Mouse (Mus musculus) CH12.LX (cell line): ENCODE data around the gene Yif1a. TPM values are rescaled to one million over a fixed set of nuclear protein-coding genes. Genes with fewer than 3 reads are reported as not detected.
A peak's percentile ranks its signal among the peaks of the same experiment; 100 is the strongest.

Experiments
- DNase-seq: peaks from one replicate; pipeline ENCODE4 v3.0.0-alpha.2; 2013; ENCODE audit errors: extremely low read depth
- H3K27ac ChIP-seq: 2 replicates; pipeline ENCODE4 v1.5.1; 2012; ENCODE audit warnings: low read depth, mild to moderate bottlenecking, control low read depth, moderate library complexity; ENCODE audit not compliant: insufficient read depth
- H3K27me3 ChIP-seq: replicated peaks from 2 replicates; pipeline ENCODE3; 2012; ENCODE audit warnings: inconsistent platforms
- H3K36me3 ChIP-seq, 2 experiments: replicated peaks in 1 of 2; 2 replicates each; pipeline versions ENCODE3 to v1.6.1; 2012; ENCODE audit warnings: inconsistent platforms in 1 of 2, low read length in 1 of 2, mild to moderate bottlenecking in 1 of 2, mixed read lengths in 1 of 2, moderate library complexity in 1 of 2; ENCODE audit not compliant: control insufficient read depth in 1 of 2, insufficient read depth in 1 of 2
- H3K4me1 ChIP-seq, 2 experiments: 2 replicates each; pipeline ENCODE4 v1.6.1; 2012; ENCODE audit warnings: inconsistent platforms in 1 of 2, moderate library complexity in 1 of 2; ENCODE audit not compliant: insufficient read depth in 2 of 2, control insufficient read depth in 1 of 2
- H3K4me2 ChIP-seq: 2 replicates; pipeline ENCODE4 v1.6.1; 2012; ENCODE audit warnings: low read depth, mild to moderate bottlenecking, control low read depth; ENCODE audit not compliant: poor library complexity, insufficient read depth, severe bottlenecking
- H3K4me3 ChIP-seq, 3 experiments: fragments of 150-350 bp in 1 of 3; sonication (generic) in 1 of 3; replicated peaks in 1 of 3; 2 replicates each; pipeline versions ENCODE3 to v1.5.1; 2011 to 2012; ENCODE audit warnings: low read depth in 2 of 3, low read length in 2 of 3, mild to moderate bottlenecking in 2 of 3, moderate library complexity in 2 of 3, control low read depth in 1 of 3, improper control_type of control experiment in 1 of 3, inconsistent platforms in 1 of 3, mixed read lengths in 1 of 3; ENCODE audit not compliant: poor library complexity in 1 of 3
- H3K79me2 ChIP-seq: replicated peaks from 2 replicates; pipeline ENCODE4 v1.6.1; 2012; ENCODE audit warnings: mild to moderate bottlenecking, moderate library complexity; ENCODE audit not compliant: control insufficient read depth, poor library complexity, insufficient read depth, severe bottlenecking; ENCODE audit errors: extremely low read depth
- H3K9ac ChIP-seq: 2 replicates; pipeline ENCODE4 v1.6.1; 2012; ENCODE audit warnings: low read depth, mild to moderate bottlenecking, control low read depth, moderate library complexity; ENCODE audit not compliant: insufficient read depth
- H3K9me3 ChIP-seq: replicated peaks from 2 replicates; pipeline ENCODE3; 2012; ENCODE audit warnings: low read length, inconsistent platforms, mixed read lengths
- CTCF ChIP-seq, 2 experiments: IDR thresholded peaks in 1 of 2; conservative IDR thresholded peaks in 1 of 2; 2 replicates each; pipeline ENCODE4 v1.5.1; 2011 to 2012; ENCODE audit warnings: low read depth in 2 of 2, low read length in 2 of 2, improper control_type of control experiment in 1 of 2, inconsistent platforms in 1 of 2, mild to moderate bottlenecking in 1 of 2, moderate library complexity in 1 of 2
- E2F4 ChIP-seq: IDR thresholded peaks from 2 replicates; pipeline ENCODE4 v1.6.1; 2011; ENCODE audit warnings: low read depth, low read length, improper control_type of control experiment; ENCODE audit not compliant: insufficient replicate concordance
- EP300 ChIP-seq: IDR thresholded peaks from 2 replicates; pipeline ENCODE4 v1.6.1; 2011; ENCODE audit warnings: low read length, improper control_type of control experiment
- IRF4 ChIP-seq: IDR thresholded peaks from 2 replicates; pipeline ENCODE4 v1.6.1; 2014; ENCODE audit warnings: low read depth, mild to moderate bottlenecking, inconsistent platforms, low read length, improper control_type of control experiment
- MAFK ChIP-seq: IDR thresholded peaks from 2 replicates; pipeline ENCODE4 v1.6.1; 2011; ENCODE audit warnings: low read length, improper control_type of control experiment; ENCODE audit not compliant: insufficient replicate concordance
- MAZ ChIP-seq: IDR thresholded peaks from 2 replicates; pipeline ENCODE4 v1.6.1; 2012; ENCODE audit warnings: low read depth, mild to moderate bottlenecking, inconsistent platforms, low read length, improper control_type of control experiment, moderate library complexity
- NELFE ChIP-seq: IDR thresholded peaks from 2 replicates; pipeline ENCODE4 v1.6.1; 2011; ENCODE audit warnings: low read depth, low read length, improper control_type of control experiment
- NRF1 ChIP-seq: IDR thresholded peaks from 2 replicates; pipeline ENCODE4 v1.6.1; 2014; ENCODE audit warnings: low read depth, mild to moderate bottlenecking, inconsistent platforms, low read length, improper control_type of control experiment, moderate library complexity
- PAX5 ChIP-seq: IDR thresholded peaks from 2 replicates; pipeline ENCODE4 v1.6.1; 2012; ENCODE audit warnings: low read length, inconsistent platforms, mixed read lengths
- RAD21 ChIP-seq: IDR thresholded peaks from 2 replicates; pipeline ENCODE4 v1.6.1; 2011; ENCODE audit warnings: low read depth, mild to moderate bottlenecking, low read length, improper control_type of control experiment, moderate library complexity
- RCOR1 ChIP-seq: conservative IDR thresholded peaks from 2 replicates; pipeline ENCODE4 v1.6.1; 2012; ENCODE audit warnings: low read depth, mild to moderate bottlenecking, inconsistent platforms, low read length, improper control_type of control experiment
- TCF12 ChIP-seq: IDR thresholded peaks from 2 replicates; pipeline ENCODE4 v1.6.1; 2014; ENCODE audit warnings: low read depth, mild to moderate bottlenecking, inconsistent platforms, low read length, improper control_type of control experiment
- dilution Hi-C: fragments of 300-500 bp; cut with MboI; formaldehyde crosslinking; loops from 2 replicates; pipeline ENCODE4 v1.14.3; 2020; ENCODE audit warnings: low sequenced_read_pairs; ENCODE audit not compliant: extremely low pct_unique_long_range_greater_than_20kb, extremely low pct_ligation_motif_present
- in situ Hi-C: fragments of 300-500 bp; cut with MboI; formaldehyde crosslinking; loops from 3 replicates; pipeline ENCODE4 v1.14.3; 2019; ENCODE audit warnings: low sequenced_read_pairs, low pct_ligation_motif_present, low pct_unique_long_range_greater_than_20kb, mixed read lengths
- polyA plus RNA-seq: library from polyadenylated mRNA; unstranded; fragments of >175 nt; gene quantifications from 2 replicates; pipeline ENCODE4 v1.2.1, GENCODE M21; 2012; ENCODE audit warnings: low read depth; ENCODE audit not compliant: insufficient read length
- total RNA-seq, 2 experiments: library from RNA; depleted of rRNA; stranded (reverse); fragments of 300-350 nt in 1 of 2; fragments of >200 nt in 1 of 2; gene quantifications; 2 replicates each; pipeline ENCODE4 v1.2.3; 2012 to 2014

The Yif1a gene
- total and polyA plus RNA-seq, 3 experiments, result 33.1 to 72.4 (median 65.0) TPM

DNA sequence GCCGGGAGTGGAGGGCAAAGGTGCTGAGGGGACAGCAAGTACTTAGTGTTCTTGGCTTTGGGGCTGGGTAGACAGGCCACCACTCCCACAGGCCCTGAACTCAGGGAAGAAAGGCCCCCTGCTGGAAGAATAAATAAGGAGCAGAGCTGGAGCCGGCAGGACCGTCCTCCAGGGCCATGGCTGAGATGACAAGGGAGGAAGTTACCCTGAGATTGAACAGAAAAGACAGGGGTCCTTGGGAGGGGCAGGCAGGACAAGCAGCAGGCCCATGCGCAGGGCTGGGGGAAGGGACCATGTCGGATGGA, 19.9 kb downstream of the Yif1a start:
- no peak overlapping the region for H3K27ac ChIP-seq
- no peak; the same call in 1 of the 2 replicates for TF ChIP-seq RAD21
- peak in 1 of 2 experiments; percentile 53; a peak in 2 of 4 replicates for TF ChIP-seq CTCF (conservative IDR thresholded peaks at IDR 0.05 in 1 of 2, IDR thresholded peaks at IDR 0.05 in 1 of 2; ENCODE audit: low read depth in 2 of 2, low read length in 2 of 2)
- no peak for TF ChIP-seq TCF12
- TF ChIP-seq MAFK, result no peak
- peaks cover 6 to 22% of the 10 kb centered on the region in 2 experiments; a peak in 3 of 4 replicates for H3K4me1 ChIP-seq
- no peak overlapping the region for H3K4me3 ChIP-seq
- H3K27me3 ChIP-seq, result no peaks in the 10 kb centered on the region
- DNase-seq, result no peak
- H3K79me2 ChIP-seq, result peaks cover 5% of the 10 kb centered on the region; the same call in 1 of the 2 replicates
- H3K9me3 ChIP-seq, result no peaks in the 10 kb centered on the region
- no peak overlapping the region for H3K4me2 ChIP-seq
- no peak overlapping the region for H3K9ac ChIP-seq
- in situ Hi-C loops (no loop called here), dilution Hi-C loops (no loop called here)
- H3K36me3 ChIP-seq, result peaks cover 38 to 69% of the 10 kb centered on the region in 2 experiments

- Histone ChIP-seq H3K9ac (no peak overlapping the region), H3K4me2 (no peak overlapping the region), H3K9me3 (no peaks in the 10 kb centered on the region), H3K4me1 (peaks cover 6 to 22% of the 10 kb centered on the region in 2 experiments; a peak in 3 of 4 replicates), H3K36me3 (peaks cover 33 to 69% of the 10 kb centered on the region in 2 experiments), H3K79me2 (peaks cover 5% of the 10 kb centered on the region; the same call in 1 of the 2 replicates), H3K4me3 (no peak overlapping the region), H3K27ac (no peak overlapping the region), H3K27me3 (no peaks in the 10 kb centered on the region)
- no peak for DNase-seq
- no peak for TF ChIP-seq IRF4
- TF ChIP-seq MAZ, result no peak
- TF ChIP-seq EP300, result no peak
- no peak for TF ChIP-seq RCOR1
- no peak for TF ChIP-seq PAX5
- TF ChIP-seq E2F4, result no peak
- no peak for TF ChIP-seq NRF1
- TF ChIP-seq NELFE, result no peak
- in situ Hi-C loops, result no loop called here
- dilution Hi-C loops, result no loop called here
Measured at GRCm38 (mm10) chr19:5108702-5109101, 20.4 kb downstream of the Yif1a start.

DNA sequence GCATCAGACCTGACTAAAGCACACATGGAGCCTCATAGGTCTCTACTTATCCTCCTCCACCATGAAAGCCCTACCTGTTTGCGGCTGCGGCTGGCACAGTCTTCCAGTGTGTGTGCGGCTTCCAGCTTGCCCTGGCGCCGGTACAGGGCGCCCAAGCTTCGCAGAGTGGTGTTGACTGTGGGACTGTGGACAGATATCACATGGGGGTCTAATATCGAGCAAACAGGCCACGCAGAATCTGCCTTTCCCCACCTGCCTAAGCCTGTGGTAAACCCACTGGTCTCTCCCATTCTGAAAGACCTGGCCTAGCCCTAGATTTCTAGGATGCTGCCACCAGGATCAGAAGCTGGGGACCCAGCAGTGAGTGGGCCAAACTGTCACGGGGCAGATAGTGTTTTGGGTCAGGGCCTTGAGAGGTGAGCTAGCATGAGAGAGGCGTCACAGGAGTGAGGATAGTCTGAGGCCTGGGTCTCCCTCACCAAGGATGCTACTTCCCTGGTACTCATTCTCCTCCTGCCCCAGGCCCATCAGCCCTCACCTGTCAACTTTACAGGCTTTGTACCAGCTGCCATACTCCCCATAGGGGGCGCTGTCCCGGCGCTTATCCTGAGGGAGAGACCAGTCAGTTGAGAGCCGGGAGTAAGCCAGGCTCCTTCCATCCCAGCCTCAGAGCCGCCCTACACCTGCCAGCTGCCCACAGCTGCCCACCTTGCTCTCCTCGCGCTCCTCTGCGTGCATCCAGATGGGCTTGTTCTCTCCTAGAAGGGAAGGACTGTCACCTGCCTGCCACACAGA, 21.5 kb downstream of the Yif1a start:
- in situ Hi-C loops (no loop called here), dilution Hi-C loops (no loop called here)
- no peak overlapping the region for H3K4me2 ChIP-seq
- peaks cover 21 to 66% of the 10 kb centered on the region in 2 experiments for H3K36me3 ChIP-seq
- peaks cover 5% of the 10 kb centered on the region; the same call in 1 of the 2 replicates for H3K79me2 ChIP-seq
- no peaks in the 10 kb centered on the region for H3K9me3 ChIP-seq
- no peaks in the 10 kb centered on the region for H3K27me3 ChIP-seq
- no peak overlapping the region for H3K4me3 ChIP-seq
- H3K4me1 ChIP-seq, result peaks cover 6 to 19% of the 10 kb centered on the region in 2 experiments; a peak in 3 of 4 replicates
- H3K9ac ChIP-seq, result no peak overlapping the region
- peak in 1 of 2 experiments; percentile 56; a peak in 2 of 4 replicates for TF ChIP-seq CTCF (conservative IDR thresholded peaks at IDR 0.05 in 1 of 2, IDR thresholded peaks at IDR 0.05 in 1 of 2; ENCODE audit: low read depth in 2 of 2, low read length in 2 of 2)
- no peak for TF ChIP-seq MAFK
- peak; percentile 38 for DNase-seq
- no peak overlapping the region for H3K27ac ChIP-seq
